Mouse (Mus musculus): Measurements from ENCODE around the gene Ptprg.

GRCm38 (mm10) chr14:12039743-12040142 is 486.4 kb downstream of the Ptprg start:
- no peak for TF ChIP-seq CTCF (IDR thresholded peaks at IDR 0.05; ENCODE audit: low read depth)
- no peak for TF ChIP-seq EP300 (IDR thresholded peaks at IDR 0.05; ENCODE audit: low read depth)
